Mouse (Mus musculus) monocyte, adult 5-6 weeks (primary cell): ENCODE results near the gene Smad3. TPM values are rescaled to one million over a fixed set of nuclear protein-coding genes. Genes with fewer than 3 reads are reported as not detected.

Source experiments
- ATAC-seq: fragments of 153-309, 156-312 bp; replicated peaks from 2 replicates; pipeline ENCODE4 v1.8.0; 2017; ENCODE audit warnings: mild to moderate bottlenecking; ENCODE audit not compliant: low TSS enrichment, insufficient number of reproducible peaks, severe bottlenecking, poor library complexity, low FRiP score
- total RNA-seq: library from RNA; stranded (forward); fragments of 200-1000, 200-491, 200-594 nt; gene quantifications from 3 replicates; pipeline ENCODE4 v1.2.3, GENCODE M21; 2017

Gene Smad3
- total RNA-seq, 1 experiment from 2014 or later, result 52.0 TPM

DNA sequence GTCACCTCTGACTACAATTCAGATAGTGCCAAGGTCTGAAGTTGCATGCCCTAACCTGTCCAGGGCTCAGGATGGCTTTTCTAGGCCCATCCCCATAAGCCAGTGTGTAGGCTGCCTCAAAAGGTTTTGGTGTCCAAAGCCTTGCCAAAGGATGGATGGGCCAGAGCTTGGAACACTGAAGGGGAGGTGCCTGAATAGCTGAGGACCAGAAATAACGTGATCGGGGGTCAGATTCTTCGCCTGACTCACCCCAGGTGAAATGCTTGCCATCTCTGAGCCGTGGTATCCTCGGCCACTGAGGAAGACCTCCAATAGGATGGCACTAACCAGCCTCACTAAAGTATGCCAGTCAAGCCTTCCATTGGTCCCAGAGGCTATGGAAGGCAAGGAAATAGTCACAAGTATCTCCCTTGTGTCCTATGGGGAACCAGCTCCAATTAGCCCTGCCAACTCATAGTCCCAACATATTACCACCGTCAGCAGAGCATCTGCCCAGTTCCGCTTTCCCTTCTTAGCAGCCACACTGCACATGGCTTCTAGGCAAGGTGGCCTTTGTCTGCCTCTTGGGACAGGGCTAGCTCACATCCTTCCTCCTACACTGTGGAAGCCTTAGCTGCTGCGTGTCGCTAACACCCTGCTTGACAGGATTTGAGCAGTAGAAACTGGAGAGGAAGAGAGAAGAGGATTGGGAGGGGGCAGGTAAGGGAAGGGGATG lies 26.5 kb downstream of the Smad3 start:
- peak; percentile 82 for ATAC-seq

- no peak for ATAC-seq
These were observed 28.8 kb downstream of the Smad3 start for GRCm38 (mm10) chr9:63728969-63729368.

DNA sequence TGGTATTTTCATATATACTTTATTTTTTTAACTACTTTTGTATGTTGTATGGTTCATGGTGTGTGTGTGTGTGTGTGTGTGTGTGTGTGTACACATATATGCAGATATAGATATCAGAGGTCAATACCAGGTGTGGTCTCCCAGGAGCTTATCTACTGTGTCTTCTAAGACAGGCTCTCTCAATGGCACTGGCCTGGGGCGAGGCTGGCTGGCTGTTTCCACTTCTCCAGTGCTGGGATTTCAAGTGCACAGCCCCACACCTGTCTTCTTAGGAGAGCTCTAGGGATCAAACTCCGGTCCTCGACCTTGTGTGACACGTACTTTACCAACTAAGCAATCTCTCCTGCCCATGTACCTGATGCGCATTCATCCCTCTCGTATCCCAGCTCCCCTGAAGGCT lies 30.7 kb downstream of the Smad3 start:
- ATAC-seq, result no peak

DNA sequence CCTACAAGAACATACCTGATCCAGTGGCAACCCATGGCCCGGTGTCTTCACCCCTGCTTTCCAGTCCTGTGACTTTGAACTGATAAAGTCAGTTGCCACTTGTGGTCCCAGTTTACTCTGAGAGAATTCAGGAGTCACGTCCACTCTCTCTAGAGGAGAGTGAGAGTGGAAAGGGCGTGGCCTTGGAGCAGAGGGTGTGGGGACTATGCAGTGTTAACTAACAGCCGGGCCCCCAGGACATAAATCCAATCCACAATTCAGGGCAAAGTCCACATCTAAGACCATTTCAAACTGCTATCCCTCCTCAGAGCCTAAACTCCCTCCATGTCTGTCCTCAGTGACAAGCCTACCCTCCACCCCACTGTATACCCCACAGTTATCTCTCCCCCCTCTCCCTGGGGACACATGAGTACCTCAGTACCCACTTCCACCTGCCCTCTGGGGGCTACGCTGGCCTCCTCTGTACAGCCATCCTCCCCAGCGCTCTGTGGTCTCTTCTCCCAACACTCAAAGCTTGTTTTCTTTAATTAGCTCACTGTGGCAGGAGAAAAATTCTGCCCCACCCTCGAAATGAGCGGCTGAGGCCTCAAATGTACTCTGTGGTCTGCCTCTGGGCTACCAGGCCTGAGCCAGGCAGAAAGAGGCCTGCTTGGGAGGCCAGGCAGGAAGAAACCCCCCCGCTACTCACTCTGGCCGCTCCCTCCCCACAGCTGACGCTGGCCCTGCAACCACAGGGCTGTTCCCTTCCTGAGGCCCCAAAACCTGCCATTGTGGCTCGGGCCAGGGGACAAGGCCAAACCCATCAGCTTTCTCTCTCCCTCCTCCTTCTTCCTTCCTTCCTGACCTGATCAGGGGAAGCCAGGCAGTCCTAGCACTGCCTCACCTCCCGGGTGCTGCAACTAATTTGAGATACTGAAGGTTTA lies 31.4 kb downstream of the Smad3 start:
- peak; percentile 82 for ATAC-seq

DNA sequence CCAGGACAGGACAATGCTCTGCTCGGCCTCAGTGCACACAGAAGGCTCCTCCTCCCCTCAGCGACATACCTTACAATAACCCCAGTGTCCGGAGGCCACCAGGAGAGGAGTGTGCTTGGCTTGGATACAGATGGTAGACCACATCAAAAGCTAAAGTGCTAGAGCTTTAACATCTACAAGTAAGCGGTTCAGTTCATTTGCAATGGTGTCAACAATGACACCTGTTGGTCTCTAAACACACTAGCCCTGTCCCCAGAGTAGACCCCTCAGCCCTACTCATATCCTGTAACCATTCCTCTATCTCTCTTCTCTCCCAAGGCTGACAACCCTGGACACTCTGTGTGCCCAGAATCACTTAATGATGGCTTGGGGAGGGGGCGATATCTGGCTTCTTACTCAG lies 33.0 kb downstream of the Smad3 start:
- ATAC-seq, result no peak

- no peak for ATAC-seq
These were observed 34.9 kb downstream of the Smad3 start for GRCm38 (mm10) chr9:63722918-63723317.

GRCm38 (mm10) chr9:63722350-63722749 lies 35.4 kb downstream of the Smad3 start:
- no peak for ATAC-seq

GRCm38 (mm10) chr9:63721573-63722275 lies 36.1 kb downstream of the Smad3 start:
- ATAC-seq, result peak; percentile 79

DNA sequence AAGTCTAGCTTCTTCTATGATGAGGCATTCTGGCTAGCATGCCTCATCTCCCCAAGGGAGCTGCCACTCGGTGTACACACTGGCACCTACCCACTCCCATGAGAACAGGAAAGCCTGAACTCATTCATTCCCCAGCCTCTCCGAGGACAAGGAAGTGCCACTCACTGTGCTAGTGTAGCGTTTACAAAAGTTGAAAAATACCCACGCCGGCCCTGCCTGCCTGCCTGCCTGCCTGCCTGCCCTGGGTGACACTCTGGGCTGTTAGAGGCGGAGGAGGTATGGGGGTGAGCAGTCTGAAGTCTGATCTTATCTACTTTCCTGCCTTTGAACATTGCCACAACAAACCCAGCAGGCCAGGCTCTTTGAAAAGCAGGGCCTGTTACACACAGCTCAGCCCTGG lies 37.1 kb downstream of the Smad3 start:
- no peak for ATAC-seq

DNA sequence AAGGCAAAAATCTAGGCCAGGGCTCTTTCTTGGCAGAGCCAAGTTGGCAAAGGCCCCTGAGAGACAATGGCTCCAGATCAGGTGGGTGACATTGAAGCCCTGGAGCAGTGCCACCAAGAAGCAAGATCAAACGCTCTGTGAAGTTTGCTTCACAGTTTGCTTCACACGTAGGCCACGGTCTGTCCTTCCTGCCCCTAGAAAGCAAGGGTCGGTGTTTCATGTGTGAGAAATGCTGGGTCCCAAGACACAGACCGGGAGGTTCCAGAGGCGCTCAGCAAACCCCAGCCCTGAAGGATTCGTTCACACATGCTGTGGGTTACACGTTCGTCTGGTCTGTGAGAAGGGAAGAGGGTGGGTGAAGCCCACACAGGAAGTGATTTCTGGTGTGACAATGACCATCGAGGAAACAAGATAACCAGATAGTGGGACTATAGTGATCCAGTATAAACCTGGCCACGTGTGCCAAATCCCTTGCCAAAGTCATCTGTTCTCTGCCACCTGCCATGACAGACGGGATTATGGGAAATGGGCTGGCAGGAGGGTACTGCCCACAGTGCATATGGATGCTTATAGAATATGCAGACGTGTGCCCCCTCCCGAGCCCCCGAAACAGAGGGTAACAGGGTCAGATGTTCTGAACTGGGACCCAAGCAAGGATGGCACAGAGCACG lies 37.9 kb downstream of the Smad3 start:
- ATAC-seq, result no peak

GRCm38 (mm10) chr9:63718735-63719358 lies 38.9 kb downstream of the Smad3 start:
- no peak for ATAC-seq

GRCm38 (mm10) chr9:63718170-63718569 lies 39.6 kb downstream of the Smad3 start:
- no peak for ATAC-seq

- no peak for ATAC-seq
These were observed 40.3 kb downstream of the Smad3 start for GRCm38 (mm10) chr9:63717474-63718005.

GRCm38 (mm10) chr9:63716150-63717138 lies 41.4 kb downstream of the Smad3 start:
- peak; percentile 90 for ATAC-seq

- ATAC-seq, result no peak
These were observed 43.2 kb downstream of the Smad3 start for GRCm38 (mm10) chr9:63714572-63714971.

- no peak for ATAC-seq
These were observed 45.0 kb downstream of the Smad3 start for GRCm38 (mm10) chr9:63712838-63713237.

DNA sequence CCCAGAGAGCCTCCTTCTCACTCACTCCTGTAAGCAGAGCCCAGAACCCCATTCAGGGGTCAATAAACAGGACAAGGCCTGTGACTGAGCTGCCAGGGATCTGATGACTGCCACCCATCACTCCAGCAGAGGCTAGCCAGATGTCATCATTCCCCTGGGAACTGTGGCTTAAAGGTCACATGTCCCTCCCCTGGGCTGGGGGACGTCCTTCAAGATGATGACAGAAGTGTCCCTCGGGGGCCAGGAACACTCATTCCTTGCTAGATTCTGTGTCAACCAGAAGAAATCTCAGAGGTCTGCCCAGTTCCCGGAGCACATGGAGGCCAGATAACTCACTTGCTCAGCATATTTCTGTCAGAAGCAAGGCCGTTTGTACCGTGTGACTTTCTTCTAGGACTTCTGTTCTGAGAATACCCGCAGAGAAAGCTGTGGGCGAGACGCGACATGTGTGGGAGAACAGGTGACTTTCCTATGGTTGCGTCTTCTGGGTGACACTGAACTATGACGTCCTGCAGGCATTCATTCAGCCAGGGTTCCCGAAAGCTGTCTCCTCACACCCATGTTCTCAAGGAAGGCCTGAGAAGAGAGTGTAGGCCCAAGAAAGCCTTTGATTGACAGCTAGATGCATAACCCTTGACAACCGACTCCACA lies 46.1 kb downstream of the Smad3 start:
- no peak for ATAC-seq
